11 mouse cellular contexts compared by ENCODE assay signal in genomic region chr2:69355402-69355801, GRCm38 (mm10). TPM values are rescaled to one million over a fixed set of nuclear protein-coding genes. Genes with fewer than 3 reads are reported as not detected.
A peak's percentile ranks its signal among the peaks of the same experiment; 100 is the strongest.
DNase-seq lines count a peak whose midpoint lies in the region; ATAC-seq and TF ChIP-seq lines count a peak whose summit lies in the region.
"Not testable (repeated sequence)": the region's sequence is repeated elsewhere in the genome, so short reads cannot be mapped to it uniquely, and the experiment has no call there.
"Had no signal": no experiment of that assay in that cellular context is flagged by ENCODE, and none has a peak within 500 bp of the region (broad histone marks: within the 10 kb centered on the region; RNA-seq: fewer than 3 reads in every experiment).

No protein-coding gene starts in this region.

- not testable (repeated sequence) for H3K4me2 ChIP-seq in embryonic facial prominence, embryonic 15.5 days (replicated peaks); hindbrain, embryonic 13.5 days; kidney, embryonic 15.5 days; liver, embryonic 14.5 days (ENCODE audit: low read depth); midbrain, embryonic 11.5 days; neural tube, embryonic 14.5 days (ENCODE audit: low read depth, low read length)

- H3K4me1 ChIP-seq in embryonic facial prominence, embryonic 15.5 days; hindbrain, embryonic 13.5 days (replicated peaks); kidney, embryonic 15.5 days; liver, embryonic 14.5 days (replicated peaks; ENCODE audit: control insufficient read depth in 2 of 2, insufficient read depth in 2 of 2, low read length in 1 of 2); midbrain, embryonic 11.5 days (ENCODE audit: control insufficient read depth, insufficient read depth, low read length); neural tube, embryonic 14.5 days (ENCODE audit: control insufficient read depth, insufficient read depth, low read length): not testable (repeated sequence)

- not testable (repeated sequence) for DNase-seq in liver, embryonic 14.5 days (ENCODE audit: low read depth in 3 of 3, low spot score in 3 of 3); midbrain, embryonic 11.5 days (ENCODE audit: low spot score, missing footprints)

- H3K9ac ChIP-seq in embryonic facial prominence, embryonic 15.5 days; hindbrain, embryonic 13.5 days; kidney, embryonic 15.5 days; liver, embryonic 14.5 days (replicated peaks); midbrain, embryonic 11.5 days (ENCODE audit: low read length); neural tube, embryonic 14.5 days (replicated peaks; ENCODE audit: low read depth, low read length): not testable (repeated sequence)

- not testable (repeated sequence) for H3K36me3 ChIP-seq in embryonic facial prominence, embryonic 15.5 days; hindbrain, embryonic 13.5 days; kidney, embryonic 15.5 days; liver, embryonic 14.5 days (replicated peaks; ENCODE audit: control insufficient read depth, insufficient read depth, low read depth); midbrain, embryonic 11.5 days (ENCODE audit: control insufficient read depth, insufficient read depth, low read length); neural tube, embryonic 14.5 days (ENCODE audit: control insufficient read depth, insufficient read depth, low read length)

- not testable (repeated sequence) for H3K4me3 ChIP-seq in embryonic facial prominence, embryonic 15.5 days (replicated peaks); hindbrain, embryonic 13.5 days; kidney, embryonic 15.5 days (replicated peaks); liver, embryonic 14.5 days (ENCODE audit: insufficient read depth in 1 of 2, low read depth in 2 of 2, low read length in 2 of 2); midbrain, embryonic 11.5 days (ENCODE audit: low read depth, low read length); neural tube, embryonic 14.5 days (ENCODE audit: low read depth, low read length)

- not testable (repeated sequence) for H3K9me3 ChIP-seq in embryonic facial prominence, embryonic 15.5 days (replicated peaks); hindbrain, embryonic 13.5 days; kidney, embryonic 15.5 days (replicated peaks); liver, embryonic 14.5 days (ENCODE audit: control insufficient read depth, low read length); midbrain, embryonic 11.5 days (ENCODE audit: control insufficient read depth, low read length); neural tube, embryonic 14.5 days (ENCODE audit: control insufficient read depth, low read length)

- H3K27me3 ChIP-seq in embryonic facial prominence, embryonic 15.5 days; hindbrain, embryonic 13.5 days; kidney, embryonic 15.5 days; liver, embryonic 14.5 days (ENCODE audit: control insufficient read depth, insufficient read depth, low read length); midbrain, embryonic 11.5 days (ENCODE audit: control insufficient read depth, insufficient read depth, low read length); neural tube, embryonic 14.5 days (ENCODE audit: control insufficient read depth, insufficient read depth, low read length): not testable (repeated sequence)

- not testable (repeated sequence) for H3K27ac ChIP-seq in embryonic facial prominence, embryonic 15.5 days (replicated peaks); hindbrain, embryonic 13.5 days; kidney, embryonic 15.5 days; liver, embryonic 14.5 days; midbrain, embryonic 11.5 days (ENCODE audit: low read depth, low read length); neural tube, embryonic 14.5 days (ENCODE audit: low read depth, low read length)

- TF ChIP-seq EP300 in liver, embryonic 14.5 days (IDR thresholded peaks at IDR 0.05; ENCODE audit: low read depth): not testable (repeated sequence)

- ATAC-seq in embryonic facial prominence, embryonic 15.5 days (ENCODE audit: insufficient number of reproducible peaks, low FRiP score, low TSS enrichment, low read depth): peak; percentile 100
- ATAC-seq in granulocyte monocyte progenitor cell, adult 5-6 weeks (replicated peaks; ENCODE audit: poor library complexity, severe bottlenecking): peak; percentile 100
- ATAC-seq in hindbrain, embryonic 13.5 days (ENCODE audit: low FRiP score): peak; percentile 100
- peak; percentile 100 for ATAC-seq in kidney, embryonic 15.5 days (replicated peaks; ENCODE audit: low FRiP score)
- peak; percentile 100 for ATAC-seq in liver, embryonic 14.5 days (ENCODE audit: insufficient read depth)
- ATAC-seq in midbrain, embryonic 11.5 days (ENCODE audit: low FRiP score): peak; percentile 100
- ATAC-seq in neural tube, embryonic 14.5 days (ENCODE audit: low read depth): peak; percentile 100

- not testable (repeated sequence) for TF ChIP-seq CTCF in liver, embryonic 14.5 days (IDR thresholded peaks at IDR 0.05; ENCODE audit: low read depth)

RNA-seq across cellular contexts. Expression of gene Abcb11, which starts 13.0 kb away (rescaled TPM):
- 0.03 and 0.13 TPM in 2 replicates for polyA plus RNA-seq in embryonic facial prominence, embryonic 15.5 days (2015; fragmentation: Nextera tagmentation; extraction: Ambion mirVana)
- total RNA-seq in granulocyte monocyte progenitor cell, adult 5-6 weeks (2014; fragmentation: Nextera tagmentation): not detected in 2 replicates
- total RNA-seq in granulocyte monocyte progenitor cell, adult 5-6 weeks (2017): not detected in 2 replicates
- polyA plus RNA-seq in hindbrain, embryonic 13.5 days (2015; fragmentation: Nextera tagmentation; extraction: Ambion mirVana): 0.04 TPM in 1 of 2 replicates, not detected in the other
- polyA plus RNA-seq in kidney, embryonic 15.5 days (2015; fragmentation: Nextera tagmentation; extraction: Ambion mirVana): 0.14 TPM in 1 of 2 replicates, not detected in the other
- 1.9 and 3.5 TPM in 2 replicates for polyA plus RNA-seq in liver, embryonic 14.5 days (2012; rRNA removed)
- polyA plus RNA-seq in liver, embryonic 14.5 days (2014; fragmentation: Nextera tagmentation; extraction: Ambion mirVana): 4.6 and 8.2 TPM in 2 replicates
- polyA plus RNA-seq in midbrain, embryonic 11.5 days (2014; fragmentation: Nextera tagmentation; extraction: Ambion mirVana): 0.03 TPM in 1 of 2 replicates, not detected in the other
- polyA plus RNA-seq in neural tube, embryonic 14.5 days (2014; fragmentation: Nextera tagmentation; extraction: Ambion mirVana): not detected in 2 replicates
- total RNA-seq: heart, postnatal 4 days; left cerebral cortex, postnatal 36 days had no signal
- polyA plus RNA-seq: gonadal fat pad, adult 2 months had no signal

RNA-seq across cellular contexts. Expression of gene Dhrs9, which starts 24.8 kb away (rescaled TPM):
- 0.18 and 0.32 TPM in 2 replicates for polyA plus RNA-seq in embryonic facial prominence, embryonic 15.5 days (2015; fragmentation: Nextera tagmentation; extraction: Ambion mirVana)
- total RNA-seq in granulocyte monocyte progenitor cell, adult 5-6 weeks (2014; fragmentation: Nextera tagmentation): 0.09 TPM in 1 of 2 replicates, not detected in the other
- 0.73 and 0.82 TPM in 2 replicates for total RNA-seq in granulocyte monocyte progenitor cell, adult 5-6 weeks (2017)
- not detected in 2 replicates for polyA plus RNA-seq in hindbrain, embryonic 13.5 days (2015; fragmentation: Nextera tagmentation; extraction: Ambion mirVana)
- polyA plus RNA-seq in kidney, embryonic 15.5 days (2015; fragmentation: Nextera tagmentation; extraction: Ambion mirVana): not detected in 2 replicates
- 0.44 and 0.45 TPM in 2 replicates for polyA plus RNA-seq in liver, embryonic 14.5 days (2012; rRNA removed)
- 0.14 and 0.18 TPM in 2 replicates for polyA plus RNA-seq in liver, embryonic 14.5 days (2014; fragmentation: Nextera tagmentation; extraction: Ambion mirVana)
- polyA plus RNA-seq in midbrain, embryonic 11.5 days (2014; fragmentation: Nextera tagmentation; extraction: Ambion mirVana): not detected in 2 replicates
- polyA plus RNA-seq in neural tube, embryonic 14.5 days (2014; fragmentation: Nextera tagmentation; extraction: Ambion mirVana): not detected in 2 replicates
- total RNA-seq: layer of hippocampus, postnatal 14 days had no signal
